Mouse (Mus musculus) gastrocnemius, postnatal 10 days (tissue): ENCODE data around the gene Nuf2. TPM values are rescaled to one million over a fixed set of nuclear protein-coding genes. Genes with fewer than 3 reads are reported as not detected.
A peak's percentile ranks its signal among the peaks of the same experiment; 100 is the strongest.
"Not testable (repeated sequence)": the region's sequence is repeated elsewhere in the genome, so short reads cannot be mapped to it uniquely, and the experiment has no call there.

Source experiments
- DNase-seq: peaks from one replicate; pipeline ENCODE4 v3.0.0; 2021; ENCODE audit warnings: mixed read lengths
- long read RNA-seq, 2 experiments: library from polyadenylated mRNA; stranded (forward); transcript quantifications; one replicate each; pipeline ENCODE4 v2.0.0; 2021
- total RNA-seq, 2 experiments: library from RNA; stranded (reverse); gene quantifications; 2 replicates each; pipeline ENCODE4 v1.2.3; 2021

The Nuf2 gene
- 1 to 10 TPM; 6.8 to 8.4 TPM for total RNA-seq
- long read RNA-seq, experiment 1, transcript Nuf2-201 (15 exons, 2,068 nt): major isoform, 9 of 16 reads
- long read RNA-seq, experiment 1, transcript Nuf2-202 (14 exons, 2,405 nt): minor isoform, 5 of 16 reads
- long read RNA-seq, experiment 1, partial matches to known transcripts: 0 of 16 reads
- long read RNA-seq, experiment 1, other reads (novel, unspliced or antisense): 2 of 16 reads
- long read RNA-seq, experiment 2, partial matches to known transcripts: 1 of 6 reads
- long read RNA-seq, experiment 2, other reads (novel, unspliced or antisense): 0 of 6 reads

DNA sequence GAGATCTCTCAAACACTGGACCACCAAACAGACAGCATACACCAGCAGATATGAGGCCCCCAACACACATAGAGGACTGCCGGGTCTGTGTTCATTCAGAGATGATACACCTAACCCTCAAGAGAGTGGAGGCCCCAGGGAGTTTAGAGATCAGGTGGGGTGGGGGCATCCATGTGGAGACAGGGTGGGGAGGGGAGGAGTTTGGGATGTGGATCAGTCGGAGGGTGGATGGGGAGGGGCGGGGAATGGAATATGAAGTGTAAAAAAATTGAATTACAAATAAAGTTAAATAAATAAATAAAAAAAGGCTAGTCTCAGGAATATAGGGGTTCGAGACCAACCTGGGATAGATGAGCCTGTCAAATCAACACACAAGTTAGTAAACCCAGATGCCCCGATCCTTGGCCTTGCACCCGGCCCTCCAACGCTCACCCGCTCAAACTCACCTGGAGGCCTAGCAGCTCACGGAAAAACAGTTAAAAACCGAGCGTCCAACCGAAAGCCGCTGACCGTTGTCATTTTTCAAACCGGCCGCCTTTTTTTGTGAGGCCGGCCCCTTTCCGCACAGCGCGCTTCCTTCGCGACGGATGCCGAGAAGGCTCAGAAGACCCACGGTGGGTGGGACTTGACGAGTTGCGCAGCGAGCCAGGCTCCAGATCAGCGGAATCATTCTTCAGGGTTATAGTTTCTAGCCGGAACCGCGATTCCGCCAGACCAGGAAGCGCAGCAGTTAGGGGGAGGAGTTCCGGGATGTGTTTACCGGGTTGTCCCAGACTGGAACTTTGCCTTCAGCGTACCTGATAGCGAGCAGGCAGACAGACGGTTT, at the start of gene Nuf2:
Nuf2 (minus strand) TSS at position 589 of the 826 bp plus-strand sequence.
- DNase-seq: peak; percentile 94

DNA sequence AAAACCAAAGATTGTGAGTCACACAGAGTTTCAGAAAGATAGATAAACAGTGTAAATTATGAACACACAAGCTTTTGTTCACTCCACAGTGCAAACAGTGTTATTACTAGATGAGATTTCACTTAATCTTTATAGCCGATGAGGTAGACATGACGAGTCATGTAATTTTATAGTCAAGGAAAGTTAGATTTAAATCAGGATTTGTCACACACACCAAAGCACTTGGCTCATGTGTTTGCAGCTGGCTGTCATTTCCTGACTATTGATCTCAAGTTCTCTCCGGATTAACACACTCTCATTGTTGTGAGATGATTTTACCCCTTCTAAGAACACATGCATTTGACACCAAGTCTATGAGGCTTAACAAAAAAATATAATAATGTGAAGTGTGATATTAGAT, 48.3 kb upstream of the Nuf2 start:
- DNase-seq: no peak

DNA sequence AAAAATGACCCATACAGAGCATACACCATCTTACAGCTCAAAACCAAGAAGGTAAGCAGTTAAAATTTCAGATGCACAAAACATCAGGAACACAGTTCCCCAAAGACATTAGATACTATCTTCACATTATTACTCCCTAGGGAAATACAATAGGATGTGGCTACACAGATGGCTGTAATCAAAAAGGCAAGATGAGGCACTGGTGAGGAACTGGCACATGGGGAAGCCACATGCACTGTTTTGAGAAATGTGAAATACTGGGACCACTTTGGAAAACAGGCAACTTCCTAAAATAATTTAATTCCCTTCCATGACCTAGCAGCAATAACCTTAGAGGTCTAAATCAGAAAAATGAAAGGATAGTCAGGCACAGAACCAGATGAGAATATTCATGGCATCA, 42.9 kb upstream of the Nuf2 start:
- no peak for DNase-seq

DNA sequence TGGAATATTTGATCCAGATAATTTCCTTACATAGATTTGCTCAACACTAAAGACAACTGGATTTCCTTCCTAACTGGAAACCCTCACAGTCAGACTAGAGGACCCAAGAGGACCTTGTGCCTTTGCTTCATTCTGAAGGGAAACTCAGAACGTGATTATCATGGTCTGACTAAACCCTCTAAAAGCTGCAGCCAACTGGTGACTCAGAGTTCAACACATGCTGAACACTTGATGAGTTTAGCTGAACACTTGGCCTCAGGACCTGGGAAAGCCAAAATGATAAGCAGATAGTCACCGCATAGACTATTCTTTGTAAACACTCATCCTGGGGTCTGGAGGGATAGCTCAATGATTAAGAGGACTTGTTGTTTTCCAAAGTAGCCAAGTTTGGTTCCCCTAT, 24.4 kb upstream of the Nuf2 start:
- DNase-seq: no peak

- no peak for DNase-seq
Measured at GRCm38 (mm10) chr1:169555019-169555418, 23.8 kb upstream of the Nuf2 start.

DNA sequence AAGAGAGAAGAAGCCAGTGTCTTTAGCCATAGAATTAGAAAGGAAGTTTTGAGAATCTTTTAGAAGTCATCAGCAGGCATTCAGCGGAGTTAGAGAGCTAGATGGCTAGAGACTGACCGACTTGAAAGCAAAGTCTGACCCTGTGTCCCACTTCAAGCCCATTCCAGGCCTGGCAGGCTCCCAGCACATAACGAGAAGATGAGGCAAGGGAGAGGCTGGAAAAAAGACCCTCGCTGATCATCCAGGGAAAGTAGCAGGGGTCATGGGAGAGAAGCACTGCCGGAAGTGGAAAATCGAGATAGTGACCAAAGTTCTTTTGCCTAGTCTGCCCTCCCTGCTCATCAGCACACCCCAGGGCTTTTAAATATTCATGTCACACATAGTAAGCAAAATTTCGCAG, 22.2 kb upstream of the Nuf2 start:
- no peak for DNase-seq

DNA sequence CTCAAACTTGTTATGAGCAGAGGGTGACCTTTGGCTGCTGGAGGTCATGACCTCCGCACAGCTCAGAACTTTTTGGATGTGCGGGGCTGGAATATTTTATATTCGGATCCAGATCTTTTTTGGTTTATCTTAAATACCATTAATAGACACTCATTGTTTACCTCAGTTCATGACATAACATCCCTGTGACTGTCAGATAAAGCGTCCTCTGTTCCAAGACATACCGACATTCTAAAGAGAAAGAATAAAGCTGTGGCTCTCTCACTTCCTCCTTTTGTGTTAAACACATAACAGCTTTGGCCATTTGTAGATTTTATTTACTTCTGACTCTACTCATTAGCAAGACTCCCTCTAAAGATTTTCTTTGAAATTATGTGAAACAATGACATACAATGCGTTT, 9.2 kb upstream of the Nuf2 start:
- DNase-seq: no peak

GRCm38 (mm10) chr1:169531702-169532535, 655 bp upstream of the Nuf2 start:
- peak; percentile 45 for DNase-seq

- no peak for DNase-seq
Measured at GRCm38 (mm10) chr1:169529996-169530518, 1.2 kb downstream of the Nuf2 start.

DNA sequence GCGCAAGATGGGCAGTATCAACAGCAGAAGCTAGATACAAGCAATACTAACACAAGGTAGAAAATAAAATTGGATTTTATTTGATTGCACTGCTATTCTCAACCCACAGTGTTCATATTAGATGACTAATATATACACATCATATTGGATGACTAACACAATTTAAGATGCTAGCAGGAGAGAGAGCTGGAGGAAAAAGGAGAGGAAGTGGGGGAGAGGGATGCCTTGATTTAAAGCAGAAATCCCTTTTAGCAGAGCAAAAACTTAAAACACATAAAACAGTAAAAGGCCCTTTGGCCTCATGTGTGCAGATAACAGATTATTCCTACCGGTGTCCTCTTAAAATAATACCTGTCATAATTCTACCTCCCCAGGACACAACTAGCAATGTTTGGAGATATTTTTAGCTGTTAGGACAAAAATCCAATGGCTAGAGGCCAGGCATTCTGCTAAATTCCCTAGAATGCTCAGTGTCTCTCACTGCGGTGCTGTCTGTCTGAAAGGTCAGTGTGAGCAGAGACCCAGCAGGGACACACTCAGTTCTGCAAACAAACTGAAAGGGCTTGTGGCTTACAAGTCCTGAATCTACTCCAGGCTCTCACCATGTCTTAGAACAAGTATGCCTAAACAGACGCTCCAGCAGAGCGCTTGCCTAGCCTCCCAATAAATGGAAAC, 5.1 kb downstream of the Nuf2 start:
- DNase-seq: no peak

GRCm38 (mm10) chr1:169519337-169519736, 11.9 kb downstream of the Nuf2 start:
- DNase-seq: no peak

GRCm38 (mm10) chr1:169517899-169518517, 13.3 kb downstream of the Nuf2 start:
- DNase-seq: not testable (repeated sequence)

- DNase-seq: no peak
Measured at GRCm38 (mm10) chr1:169517376-169517892, 13.8 kb downstream of the Nuf2 start.

GRCm38 (mm10) chr1:169506354-169506753, 24.9 kb downstream of the Nuf2 start:
- DNase-seq: no peak

- no peak for DNase-seq
Measured at GRCm38 (mm10) chr1:169502876-169503275, 28.4 kb downstream of the Nuf2 start.

DNA sequence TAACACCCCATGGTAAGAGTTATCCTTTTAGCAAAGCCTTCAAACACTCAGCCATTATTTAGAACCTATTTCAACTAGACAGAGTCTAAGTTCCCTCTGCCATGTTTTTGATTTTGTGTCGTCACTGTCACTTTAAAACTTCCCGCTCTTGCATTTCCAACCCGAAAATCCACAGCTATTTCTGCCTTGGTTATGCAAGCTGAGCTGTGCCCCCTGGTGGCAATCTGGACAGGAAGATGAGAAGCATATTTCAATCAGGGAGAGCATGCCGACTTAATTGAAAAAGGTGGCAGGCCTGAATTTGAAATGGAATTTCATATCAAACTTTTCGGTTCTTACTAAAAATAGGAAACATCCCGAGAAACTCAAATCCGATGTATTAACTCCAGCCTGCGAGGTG, 35.6 kb downstream of the Nuf2 start:
- DNase-seq: peak; percentile 45

GRCm38 (mm10) chr1:169491561-169491960, 39.7 kb downstream of the Nuf2 start:
- DNase-seq: no peak

GRCm38 (mm10) chr1:169485408-169485885, 45.8 kb downstream of the Nuf2 start:
- DNase-seq: no peak

- DNase-seq: no peak
Measured at GRCm38 (mm10) chr1:169484565-169484964, 46.7 kb downstream of the Nuf2 start.

DNA sequence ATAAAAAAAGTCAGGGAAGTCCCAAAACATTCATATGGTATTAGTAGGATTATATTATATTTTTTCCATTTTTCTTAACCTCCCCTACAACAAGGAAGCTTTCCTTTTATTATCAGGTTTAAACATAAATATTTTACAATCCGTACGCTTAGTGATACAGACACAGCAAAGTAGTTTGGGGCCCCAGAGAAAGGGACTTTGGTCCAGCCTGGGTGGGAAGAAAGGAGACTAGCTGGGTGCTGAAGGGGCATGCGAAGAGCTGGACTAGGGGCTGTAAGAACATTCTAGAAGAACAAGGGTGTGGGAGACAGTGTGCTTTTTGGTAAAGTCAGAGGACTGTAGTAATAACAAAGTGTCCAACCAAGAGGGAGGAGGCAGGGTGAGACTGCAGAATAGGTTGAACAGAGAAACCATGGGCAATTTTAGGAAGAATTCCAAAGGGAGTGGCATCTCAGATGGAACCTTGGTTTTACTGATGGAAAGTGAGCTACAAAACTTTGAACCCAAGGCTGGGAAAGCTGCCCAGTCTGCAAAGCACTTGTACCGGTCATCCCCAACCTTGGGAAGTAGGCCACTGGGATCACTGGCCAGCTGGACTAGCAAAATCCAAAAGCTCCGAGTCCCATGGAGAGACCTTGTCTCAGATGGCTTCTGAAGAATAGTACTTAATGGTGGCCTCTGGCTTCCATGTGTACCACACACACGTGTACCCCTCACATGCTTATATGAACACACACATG, 48.5 kb downstream of the Nuf2 start:
- DNase-seq: no peak
